Mouse (Mus musculus) megakaryocyte, embryonic 14.5 days (primary cell): ENCODE data around the gene Ctrl.

ENCODE experiments used
- FLI1 ChIP-seq: IDR thresholded peaks from 2 replicates; pipeline ENCODE4 v1.6.1; 2012; ENCODE audit warnings: low read length, inconsistent platforms, mixed read lengths
- GATA1 ChIP-seq: IDR thresholded peaks from 3 replicates; pipeline ENCODE4 v1.6.1; 2012; ENCODE audit warnings: mixed read lengths, low read length, inconsistent platforms, borderline replicate concordance

GRCm38 (mm10) chr8:105935105-105935504, 1.4 kb upstream of the Ctrl start:
- TF ChIP-seq FLI1 (no peak), GATA1 (no peak)
